Mouse (Mus musculus): ENCODE measurements around the gene Ube2r2.

The Ube2r2 gene

GRCm38 (mm10) chr4:41118706-41119292 lies 16.7 kb upstream of the Ube2r2 start:
- peak; percentile 78 for DNase-seq (ENCODE audit: low read depth)

GRCm38 (mm10) chr4:41124180-41124951 lies 11.2 kb upstream of the Ube2r2 start, which contains the start of gene Nol6:
Nol6 (minus strand) TSS chr4:41124455.
- peak; percentile 100 for DNase-seq (ENCODE audit: low read depth)

- peak; percentile 88 for DNase-seq (ENCODE audit: low read depth)
These were observed 6.1 kb upstream of the Ube2r2 start for GRCm38 (mm10) chr4:41129406-41129805.

DNA sequence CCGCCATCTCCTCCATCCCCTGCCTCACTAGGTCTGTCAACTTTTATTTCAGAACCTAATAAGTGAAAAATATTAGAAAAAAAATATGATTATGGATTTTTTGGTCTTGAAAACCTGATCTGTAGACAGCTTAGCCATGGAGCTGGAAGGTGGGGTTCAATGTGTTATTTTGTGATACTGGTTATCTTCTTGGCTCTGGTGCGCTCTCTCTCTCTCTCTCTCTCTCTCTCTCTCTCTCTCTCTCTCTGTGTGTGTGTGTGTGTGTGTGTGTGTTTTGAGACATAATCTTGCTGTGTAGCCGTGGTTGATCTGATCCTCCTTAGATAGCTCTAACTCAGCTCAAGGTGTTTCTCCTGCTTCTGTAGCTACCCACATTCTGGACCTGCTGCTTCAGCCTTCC lies 5.7 kb upstream of the Ube2r2 start:
- no peak for DNase-seq (ENCODE audit: low read depth)

DNA sequence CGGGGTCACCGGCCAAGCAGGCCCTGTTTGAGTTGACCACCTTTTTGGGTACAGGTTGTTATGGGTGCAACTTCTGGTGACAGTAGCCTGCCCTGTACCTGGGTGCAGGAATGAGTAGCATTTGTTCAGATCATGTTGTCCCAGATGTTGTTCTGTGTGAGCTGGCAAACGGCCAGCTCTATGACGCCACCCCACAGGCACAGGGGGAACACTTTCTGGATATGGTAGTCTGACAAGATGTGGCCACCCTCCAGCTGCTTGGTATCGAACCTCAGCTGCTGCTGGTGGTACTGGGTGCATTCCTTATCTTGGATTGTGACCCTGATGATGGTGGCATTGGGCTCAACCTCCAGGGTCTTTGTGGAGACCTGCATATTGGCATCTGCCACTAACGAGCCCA lies 3.1 kb upstream of the Ube2r2 start:
- DNase-seq (ENCODE audit: low read depth) = no peak

DNA sequence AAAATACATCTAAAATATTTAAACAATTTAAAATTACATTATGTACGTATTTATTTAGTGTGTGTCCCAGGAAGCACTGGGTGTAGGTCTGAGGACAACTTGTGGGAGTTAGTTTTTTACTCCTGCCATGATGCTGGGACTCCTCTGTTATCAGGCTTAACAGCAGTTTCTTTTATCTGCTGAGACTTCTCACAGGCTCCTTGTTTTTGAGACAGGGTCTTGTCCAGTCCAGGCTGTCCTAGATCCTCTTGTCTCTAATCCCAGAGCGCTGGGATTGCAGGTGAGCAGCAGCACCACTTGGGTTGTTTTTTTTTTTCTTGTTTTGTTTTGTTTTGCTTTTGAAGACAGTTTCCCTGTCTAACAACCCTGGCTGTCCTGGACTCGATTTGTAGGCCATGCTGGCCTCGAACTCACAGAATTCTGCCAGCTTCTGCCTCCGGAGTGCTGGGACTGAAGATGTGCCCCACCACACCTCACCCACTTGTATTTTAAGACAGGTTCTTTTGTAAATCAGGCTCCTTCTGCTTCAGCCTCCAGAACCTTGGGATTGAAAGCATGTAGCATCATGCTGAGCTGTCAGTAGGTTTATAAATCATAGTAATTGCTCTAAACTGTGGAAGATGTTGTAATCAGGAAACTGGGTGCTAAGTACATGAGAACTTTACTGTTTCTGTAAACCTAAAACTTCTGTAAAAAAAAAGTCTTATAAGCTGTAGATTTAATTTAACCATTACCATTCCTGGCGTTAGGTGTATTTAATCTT lies 1.8 kb upstream of the Ube2r2 start:
- no peak for DNase-seq (ENCODE audit: low read depth)

DNA sequence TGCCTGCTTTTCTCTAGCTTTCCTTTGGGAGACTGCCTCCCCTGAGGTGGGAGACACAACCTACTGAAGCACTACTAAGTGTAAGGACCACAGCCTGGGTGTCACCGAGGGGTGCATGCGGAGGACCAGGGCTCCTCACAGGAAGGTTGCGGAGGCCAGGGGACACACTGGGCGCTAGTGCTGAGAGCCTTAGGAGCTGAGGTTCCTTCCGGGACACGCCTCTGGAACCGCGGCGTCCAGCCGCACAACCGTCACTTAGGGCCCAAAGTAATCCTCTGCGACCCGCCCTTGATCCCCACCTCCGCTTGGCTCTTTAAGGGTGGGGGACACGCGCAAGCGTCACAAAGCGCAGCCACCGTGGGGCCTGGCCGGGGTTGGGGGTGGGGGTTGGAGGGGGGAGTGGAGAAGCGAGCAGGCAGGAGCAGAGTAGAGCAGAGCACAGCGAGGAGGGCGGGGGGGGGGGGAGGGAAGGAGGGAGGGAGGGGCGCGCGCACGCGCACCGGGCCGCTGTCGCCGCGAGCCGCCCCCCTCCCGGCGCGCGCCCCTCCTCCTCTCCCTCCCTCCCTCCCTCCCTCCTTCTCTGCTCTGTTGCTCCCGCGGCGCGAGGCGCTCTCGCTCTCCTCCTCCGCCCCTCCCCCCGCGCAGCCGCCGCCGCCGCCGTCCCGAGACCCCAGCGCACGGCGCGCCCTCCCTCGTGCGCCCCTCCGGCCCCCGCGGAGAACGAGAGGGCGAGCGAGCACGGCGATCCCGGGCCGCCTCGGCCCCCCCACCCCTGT lies 420 bp upstream of the Ube2r2 start:
- DNase-seq (ENCODE audit: low read depth) = peak; percentile 88

- no peak for DNase-seq (ENCODE audit: low read depth)
These were observed 887 bp downstream of the Ube2r2 start for GRCm38 (mm10) chr4:41136454-41136805.

DNA sequence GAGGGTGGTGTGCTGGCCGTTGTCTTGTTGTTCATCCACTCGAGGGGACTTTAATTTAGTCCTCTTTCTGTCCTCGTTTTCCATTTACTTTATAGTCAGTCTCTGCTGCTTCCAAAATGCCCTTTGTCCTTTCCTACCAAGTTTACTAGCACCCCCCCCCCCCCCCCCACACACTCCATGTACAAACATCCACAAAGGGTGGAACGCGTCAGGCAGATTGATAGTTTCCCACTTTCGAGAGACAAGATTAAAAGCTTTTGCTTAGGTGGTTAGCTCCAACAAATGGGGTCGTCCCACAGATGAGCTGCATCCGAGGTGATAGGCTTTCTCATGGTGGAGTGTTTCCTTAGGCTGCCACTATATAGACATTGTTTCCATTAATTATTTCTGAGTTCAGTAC lies 1.3 kb downstream of the Ube2r2 start:
- peak; percentile 47 for DNase-seq (ENCODE audit: low read depth)

GRCm38 (mm10) chr4:41140174-41140875 lies 4.8 kb downstream of the Ube2r2 start:
- no peak for DNase-seq (ENCODE audit: low read depth)

DNA sequence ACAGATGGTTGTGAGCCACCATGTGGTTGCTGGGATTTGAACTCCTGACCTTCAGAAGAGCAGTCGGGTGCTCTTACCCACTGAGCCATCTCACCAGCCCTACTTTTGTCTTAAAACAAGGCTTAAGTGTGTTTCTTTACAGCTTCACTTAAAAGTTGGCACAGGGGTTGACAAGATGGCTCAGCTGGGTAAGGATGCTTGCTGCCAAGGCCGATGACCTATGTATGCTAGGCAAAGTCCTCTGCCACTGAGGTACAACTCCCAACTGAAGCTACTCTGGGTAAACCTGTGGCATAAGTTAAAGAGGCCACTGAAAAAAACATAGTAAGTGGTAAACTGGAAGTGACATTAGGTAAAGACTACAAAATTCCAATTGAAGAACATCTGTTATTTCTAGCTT lies 7.1 kb downstream of the Ube2r2 start:
- no peak for DNase-seq (ENCODE audit: low read depth)

DNA sequence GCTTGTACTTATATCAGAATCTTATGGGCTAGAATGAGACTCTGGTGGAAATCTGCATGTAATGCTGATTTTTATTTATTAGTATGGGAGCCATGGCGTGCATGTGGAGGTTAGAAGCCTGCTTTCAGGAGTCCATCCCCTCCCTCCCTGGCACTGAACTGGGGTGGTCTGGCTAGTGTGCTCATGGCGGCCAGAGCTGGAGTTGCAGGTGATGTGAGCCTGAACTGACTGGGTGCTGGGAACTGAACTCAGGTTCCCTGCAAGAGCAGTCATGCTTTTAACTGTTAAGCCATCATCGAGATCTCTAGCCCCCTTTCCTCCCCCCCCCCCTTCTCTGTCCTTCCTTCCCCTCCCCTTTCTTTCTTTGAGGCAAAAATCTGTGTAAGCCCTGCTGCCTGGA lies 14.3 kb downstream of the Ube2r2 start:
- DNase-seq (ENCODE audit: low read depth) = no peak

- no peak for DNase-seq (ENCODE audit: low read depth)
These were observed 15.6 kb downstream of the Ube2r2 start for GRCm38 (mm10) chr4:41151186-41151585.

GRCm38 (mm10) chr4:41153146-41153545 lies 17.6 kb downstream of the Ube2r2 start:
- DNase-seq (ENCODE audit: low read depth) = no peak

- no peak for DNase-seq (ENCODE audit: low read depth)
These were observed 21.4 kb downstream of the Ube2r2 start for GRCm38 (mm10) chr4:41156961-41157360.

- DNase-seq (ENCODE audit: low read depth) = no peak
These were observed 22.7 kb downstream of the Ube2r2 start for GRCm38 (mm10) chr4:41158251-41158650.

GRCm38 (mm10) chr4:41161232-41161631 lies 25.7 kb downstream of the Ube2r2 start:
- DNase-seq (ENCODE audit: low read depth) = no peak

- DNase-seq (ENCODE audit: low read depth) = no peak
These were observed 29.4 kb downstream of the Ube2r2 start for GRCm38 (mm10) chr4:41164974-41165373.

- DNase-seq (ENCODE audit: low read depth) = peak; percentile 78
These were observed 30.3 kb downstream of the Ube2r2 start for GRCm38 (mm10) chr4:41165693-41166475.

GRCm38 (mm10) chr4:41170970-41171369 lies 35.4 kb downstream of the Ube2r2 start:
- no peak for DNase-seq (ENCODE audit: low read depth)

- no peak for DNase-seq (ENCODE audit: low read depth)
These were observed 39.1 kb downstream of the Ube2r2 start for GRCm38 (mm10) chr4:41174631-41175030.
